Mouse (Mus musculus) spleen, postnatal 10 days (tissue): ENCODE measurements around the gene Smtn.

Experiments used
- DNase-seq, 2 experiments: peaks; one replicate each; pipeline ENCODE4 v3.0.0; 2021 to 2022; ENCODE audit warnings: low spot score in 2 of 2

The Smtn gene

DNA sequence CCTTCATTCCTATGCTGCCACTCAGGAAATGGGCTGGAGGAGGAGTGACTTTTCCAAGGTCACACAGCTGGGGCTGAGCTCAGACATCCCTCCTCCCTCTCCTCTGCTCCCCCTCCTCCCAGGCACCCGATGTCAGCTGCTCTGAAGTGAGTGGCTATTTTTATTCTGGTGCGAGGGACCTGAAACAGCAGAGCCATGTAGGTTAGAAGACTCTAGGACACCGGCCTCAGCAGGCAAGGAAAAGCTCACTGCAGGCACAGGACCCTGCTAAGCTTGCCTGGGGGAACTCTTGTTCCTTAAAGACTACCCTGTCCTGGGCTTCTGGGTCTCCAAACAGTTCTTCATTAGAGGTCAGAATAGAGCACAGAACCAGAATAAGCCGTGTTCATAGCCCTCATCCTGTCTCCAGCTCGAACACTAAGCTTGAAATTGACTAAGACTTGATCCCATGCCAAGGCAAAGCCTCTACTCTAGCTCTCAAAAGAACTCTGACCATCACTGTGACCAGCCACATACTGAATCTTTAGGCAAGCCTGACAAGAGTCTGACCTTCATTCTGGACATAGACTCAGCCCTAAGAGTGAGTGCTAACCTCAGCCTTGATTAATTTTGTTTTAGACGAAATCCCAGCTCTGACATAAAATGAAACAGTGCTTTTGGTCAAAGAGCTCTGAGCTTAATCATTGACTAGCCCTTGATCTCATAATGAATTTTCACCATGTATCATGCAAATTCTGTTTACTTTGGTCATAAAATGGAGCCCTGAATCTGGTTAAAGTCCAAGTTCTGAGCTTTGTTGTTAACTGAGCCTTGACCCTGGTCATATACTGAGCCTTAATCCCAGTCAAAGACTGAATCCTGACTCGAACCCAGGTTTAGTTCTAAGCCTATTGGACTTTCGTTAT lies 31.0 kb downstream of the Smtn start:
- no peak for DNase-seq

GRCm38 (mm10) chr11:3508226-3508625 lies 32.2 kb downstream of the Smtn start:
- DNase-seq, result no peak

DNA sequence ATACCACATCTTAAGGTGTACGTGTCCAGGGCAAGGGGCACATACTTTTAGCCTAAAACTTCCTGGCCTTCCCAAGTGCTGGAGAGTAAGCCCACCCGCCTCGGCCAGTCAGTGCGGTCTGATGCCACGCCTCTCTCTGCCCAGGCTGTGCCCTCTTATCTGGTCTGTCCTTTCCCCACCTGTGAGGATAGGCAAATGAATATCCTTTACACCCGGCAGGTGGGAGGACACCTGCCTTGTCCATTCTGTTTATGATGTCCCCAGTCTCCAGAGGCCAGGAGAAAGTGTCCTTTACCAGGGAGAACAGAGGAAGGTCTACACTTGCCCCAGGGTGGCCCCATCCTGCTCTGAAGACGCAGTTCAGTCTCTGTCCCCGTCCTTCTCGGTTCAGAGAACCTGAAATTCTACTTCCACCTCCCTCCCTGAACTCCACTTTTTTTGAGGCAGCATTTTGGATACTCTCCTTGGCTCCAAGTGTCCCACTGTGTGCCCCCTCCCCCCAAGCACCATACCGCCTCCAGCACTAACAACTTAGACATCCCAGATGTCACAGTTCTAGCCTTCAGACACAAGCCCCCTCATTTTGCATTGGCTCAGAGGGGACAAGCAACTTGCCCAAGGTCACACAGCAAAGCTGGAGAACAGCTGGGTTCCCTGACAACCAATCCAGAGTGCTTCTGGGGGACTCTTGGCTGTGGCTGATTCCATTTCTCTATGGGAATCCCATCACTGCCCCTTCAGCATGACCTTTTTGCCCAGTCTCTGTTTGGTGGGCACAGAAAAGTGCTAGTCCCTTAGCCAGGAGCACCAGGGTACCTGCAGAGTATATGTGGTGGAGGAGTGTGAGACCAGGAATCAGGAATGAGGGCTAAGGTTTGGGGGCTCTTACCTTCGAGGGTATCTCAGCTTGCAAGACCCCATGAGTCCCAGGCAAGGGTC lies 36.4 kb downstream of the Smtn start:
- no peak for DNase-seq

GRCm38 (mm10) chr11:3502459-3503072 lies 37.8 kb downstream of the Smtn start:
- DNase-seq, result no peak

DNA sequence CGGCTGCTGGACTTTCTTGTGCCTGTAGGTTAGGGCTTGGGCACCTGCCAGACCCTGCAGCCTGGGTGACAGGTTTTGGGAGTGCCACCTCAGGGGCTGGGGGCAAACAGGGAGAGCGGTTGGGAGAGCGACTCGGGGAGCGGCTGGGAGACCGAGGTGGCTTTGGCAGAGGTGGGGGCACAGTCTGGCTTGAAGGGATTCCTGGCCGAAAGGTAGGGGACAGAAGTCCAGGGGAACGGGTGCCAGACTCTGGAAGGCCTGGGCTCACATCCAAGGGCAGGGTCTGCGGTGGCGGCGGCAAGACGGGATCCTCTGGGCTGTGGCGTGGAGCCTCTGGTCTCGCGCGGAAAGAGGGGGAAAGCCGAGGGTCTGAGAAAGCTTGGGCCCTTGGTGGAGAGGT lies 38.4 kb downstream of the Smtn start:
- DNase-seq, result no peak

- no peak for DNase-seq
Observed at GRCm38 (mm10) chr11:3497296-3497695, 43.1 kb downstream of the Smtn start.

- no peak for DNase-seq
Observed at GRCm38 (mm10) chr11:3496756-3497155, 43.7 kb downstream of the Smtn start.

- DNase-seq, result no peak
Observed at GRCm38 (mm10) chr11:3495496-3495895, 44.9 kb downstream of the Smtn start.

DNA sequence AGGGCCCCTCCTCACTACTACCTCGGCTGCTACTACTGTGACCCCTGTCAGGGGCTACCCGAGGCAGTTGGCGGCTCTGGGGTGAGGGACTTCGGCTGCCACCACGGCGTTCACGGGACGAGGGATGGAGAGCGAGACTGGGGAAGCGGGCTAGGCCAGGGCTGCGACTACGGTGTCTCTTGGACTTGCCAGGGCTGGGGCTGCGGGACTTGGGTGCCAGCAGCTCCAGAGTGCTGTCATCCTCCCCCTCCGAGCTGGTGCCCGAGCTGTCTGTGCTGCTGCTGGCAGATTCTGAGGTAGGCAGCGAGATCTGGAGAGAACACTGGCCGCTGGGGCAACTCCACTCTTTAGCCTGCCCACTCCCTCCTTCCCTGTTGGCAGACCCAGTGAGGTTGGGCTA lies 45.6 kb downstream of the Smtn start:
- no peak for DNase-seq

DNA sequence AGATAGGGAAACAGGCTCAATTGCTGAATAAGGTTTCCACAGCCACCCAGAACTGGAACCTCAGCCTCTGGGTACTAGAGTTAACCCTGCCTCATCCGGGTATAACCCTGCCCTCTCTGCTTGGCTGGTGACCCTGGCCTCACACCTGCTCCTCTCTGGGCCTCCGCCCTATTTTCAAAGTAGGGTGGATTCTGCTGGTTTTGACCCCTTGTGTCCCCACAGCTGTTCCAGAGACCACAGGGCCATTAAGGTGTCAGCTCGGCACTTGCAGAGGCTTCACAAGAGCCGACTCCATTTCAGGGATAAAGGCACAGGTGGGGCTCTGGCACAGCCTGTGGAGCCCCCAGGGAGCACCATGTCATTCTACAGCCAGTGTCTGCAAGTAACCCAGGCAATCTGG lies 47.7 kb downstream of the Smtn start:
- no peak for DNase-seq

GRCm38 (mm10) chr11:3489036-3489435 lies 51.4 kb downstream of the Smtn start:
- no peak for DNase-seq

- no peak for DNase-seq
Observed at GRCm38 (mm10) chr11:3487952-3488570, 52.4 kb downstream of the Smtn start, which contains the start of gene Pla2g3. Pla2g3 (plus strand) TSS chr11:3488284.

DNA sequence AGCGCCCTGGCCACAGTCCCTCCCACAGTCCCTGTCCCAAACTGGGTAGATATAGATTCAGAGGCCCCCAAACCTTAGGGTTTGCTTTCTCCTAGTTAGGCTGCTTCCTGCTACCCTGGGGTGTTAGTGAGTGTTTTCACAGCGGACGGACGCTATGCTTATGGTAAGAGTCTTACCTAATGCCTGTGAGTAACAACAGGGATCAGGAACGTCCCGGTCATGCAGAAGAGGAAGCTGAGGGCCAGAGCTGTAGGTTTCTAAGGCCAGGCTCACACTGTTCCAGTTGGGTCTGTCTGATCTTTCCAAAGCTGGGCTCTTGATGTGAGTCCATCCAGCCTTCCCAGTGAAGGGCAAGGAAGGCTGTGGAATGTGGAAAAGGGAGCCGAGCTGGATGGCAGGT lies 54.1 kb downstream of the Smtn start:
- DNase-seq, result no peak

GRCm38 (mm10) chr11:3483980-3484642 lies 56.3 kb downstream of the Smtn start:
- no peak for DNase-seq

DNA sequence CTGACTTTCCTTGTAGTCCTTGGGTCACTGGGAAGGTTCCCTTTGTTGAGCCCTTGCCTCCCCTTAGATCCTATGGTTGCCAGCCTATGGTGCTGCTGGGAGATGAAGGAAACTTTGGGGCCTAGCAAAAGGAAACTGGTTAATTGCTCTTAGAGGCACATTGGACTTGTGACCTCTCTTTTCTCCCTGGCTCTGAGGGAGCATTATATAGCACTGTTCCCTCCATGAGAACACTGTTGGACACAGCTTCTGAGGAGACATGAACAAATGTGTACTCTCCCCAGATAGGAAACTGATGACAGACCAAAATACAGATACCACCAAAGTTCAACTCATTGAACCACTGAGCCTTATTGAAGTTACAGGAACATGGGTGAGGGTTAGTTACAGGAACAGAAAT lies 64.9 kb downstream of the Smtn start:
- no peak for DNase-seq

GRCm38 (mm10) chr11:3474480-3475115 lies 65.8 kb downstream of the Smtn start:
- DNase-seq, result no peak

GRCm38 (mm10) chr11:3472484-3472883 lies 67.9 kb downstream of the Smtn start:
- DNase-seq, result peak; percentile 61 to 85

- DNase-seq, result no peak
Observed at GRCm38 (mm10) chr11:3471448-3471850, 69.0 kb downstream of the Smtn start.
